Mouse (Mus musculus) kidney, postnatal 10 days (tissue): Measurements from ENCODE around the gene Dclre1b.
"Not testable (repeated sequence)": the region's sequence is repeated elsewhere in the genome, so short reads cannot be mapped to it uniquely, and the experiment has no call there.

Experiments used
- DNase-seq: peaks from one replicate; pipeline ENCODE4 v3.0.0; 2021; ENCODE audit warnings: mixed read lengths

Gene Dclre1b

DNA sequence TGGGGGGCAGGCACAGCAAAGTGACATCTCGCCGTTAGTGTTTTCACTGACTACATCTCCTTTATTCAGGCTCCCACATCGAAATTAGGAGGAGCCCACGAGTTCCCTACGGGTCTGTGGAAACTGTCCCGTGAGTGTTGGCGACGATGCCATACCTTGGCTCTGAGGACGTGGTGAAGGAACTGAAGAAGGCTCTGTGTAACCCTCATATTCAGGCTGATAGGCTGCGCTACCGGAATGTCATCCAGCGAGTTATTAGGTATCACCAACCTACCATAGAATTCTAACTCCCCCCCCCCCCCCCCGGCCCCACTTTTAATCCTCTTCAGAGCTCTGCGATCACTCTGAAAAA is 531 bp upstream of the Dclre1b start:
- no peak for DNase-seq

DNA sequence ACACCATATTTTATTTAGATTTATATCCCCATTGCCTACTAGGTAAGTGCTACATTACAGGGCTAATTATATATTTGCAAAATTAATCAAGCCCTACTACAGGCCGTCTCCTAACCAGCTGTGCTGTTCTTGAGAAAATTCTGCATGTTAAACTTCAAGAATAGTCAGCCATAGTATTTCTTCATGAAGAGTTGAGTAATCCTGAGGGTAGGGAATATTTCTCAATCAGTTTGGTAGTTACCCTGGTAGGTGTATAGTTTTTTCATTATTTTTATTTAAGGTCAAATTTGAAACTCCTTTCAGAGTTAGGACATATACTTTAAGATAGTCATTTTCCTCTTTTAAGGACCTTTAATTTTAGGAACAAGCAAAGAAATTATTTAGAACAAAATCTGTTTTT is 3.6 kb downstream of the Dclre1b start:
- DNase-seq = no peak

GRCm38 (mm10) chr3:103802861-103803260 is 6.4 kb downstream of the Dclre1b start:
- peak; percentile 44 for DNase-seq

DNA sequence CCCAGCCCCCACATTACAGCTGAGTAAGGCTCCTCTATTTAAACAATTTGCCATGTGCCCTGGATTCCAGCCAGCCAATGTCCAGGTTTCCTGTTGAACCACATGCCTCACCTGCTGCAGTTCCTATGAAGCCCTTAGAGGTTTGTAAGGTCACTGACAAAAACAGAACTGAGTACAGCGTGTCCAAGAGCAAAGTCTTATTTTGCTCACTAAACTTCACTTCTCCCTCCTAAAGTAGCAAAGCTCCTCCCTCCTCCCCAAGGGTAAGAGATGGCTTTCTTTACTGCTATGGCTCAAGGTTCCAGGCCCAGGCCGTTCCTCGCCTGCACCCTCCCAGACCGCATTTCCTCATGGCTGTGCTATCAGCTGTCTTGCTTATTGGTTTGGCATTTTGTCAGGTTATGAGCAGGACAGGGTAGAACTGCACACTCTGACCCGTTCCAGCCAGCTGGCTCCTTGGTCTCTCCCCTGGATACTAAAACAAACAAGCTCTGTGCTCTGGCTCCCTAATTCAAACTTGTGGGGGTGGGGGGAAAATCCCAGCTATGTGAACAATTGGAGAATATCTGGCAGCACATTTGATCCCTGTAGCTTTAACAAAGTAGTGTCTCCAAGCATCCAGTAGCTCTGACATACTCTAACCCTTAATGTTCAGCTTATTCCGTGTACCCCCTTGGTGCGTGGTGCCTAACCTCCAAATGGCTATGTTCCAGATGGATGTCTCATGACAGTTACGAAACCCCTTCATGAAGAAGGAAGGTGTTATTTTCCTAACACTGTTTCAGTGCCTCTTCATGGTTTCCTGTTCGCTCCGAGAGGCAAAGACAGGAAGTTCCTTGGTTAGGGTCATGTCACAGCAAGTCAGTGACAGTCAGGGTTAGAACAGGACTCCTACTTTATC is 7.4 kb downstream of the Dclre1b start:
- DNase-seq = peak; percentile 79

- no peak for DNase-seq
These were observed 9.7 kb downstream of the Dclre1b start for GRCm38 (mm10) chr3:103799507-103799906.

GRCm38 (mm10) chr3:103796389-103796788 is 12.9 kb downstream of the Dclre1b start:
- DNase-seq = no peak

- DNase-seq = no peak
These were observed 16.7 kb downstream of the Dclre1b start for GRCm38 (mm10) chr3:103792566-103792965.

- DNase-seq = not testable (repeated sequence)
These were observed 17.2 kb downstream of the Dclre1b start for GRCm38 (mm10) chr3:103792111-103792406.

DNA sequence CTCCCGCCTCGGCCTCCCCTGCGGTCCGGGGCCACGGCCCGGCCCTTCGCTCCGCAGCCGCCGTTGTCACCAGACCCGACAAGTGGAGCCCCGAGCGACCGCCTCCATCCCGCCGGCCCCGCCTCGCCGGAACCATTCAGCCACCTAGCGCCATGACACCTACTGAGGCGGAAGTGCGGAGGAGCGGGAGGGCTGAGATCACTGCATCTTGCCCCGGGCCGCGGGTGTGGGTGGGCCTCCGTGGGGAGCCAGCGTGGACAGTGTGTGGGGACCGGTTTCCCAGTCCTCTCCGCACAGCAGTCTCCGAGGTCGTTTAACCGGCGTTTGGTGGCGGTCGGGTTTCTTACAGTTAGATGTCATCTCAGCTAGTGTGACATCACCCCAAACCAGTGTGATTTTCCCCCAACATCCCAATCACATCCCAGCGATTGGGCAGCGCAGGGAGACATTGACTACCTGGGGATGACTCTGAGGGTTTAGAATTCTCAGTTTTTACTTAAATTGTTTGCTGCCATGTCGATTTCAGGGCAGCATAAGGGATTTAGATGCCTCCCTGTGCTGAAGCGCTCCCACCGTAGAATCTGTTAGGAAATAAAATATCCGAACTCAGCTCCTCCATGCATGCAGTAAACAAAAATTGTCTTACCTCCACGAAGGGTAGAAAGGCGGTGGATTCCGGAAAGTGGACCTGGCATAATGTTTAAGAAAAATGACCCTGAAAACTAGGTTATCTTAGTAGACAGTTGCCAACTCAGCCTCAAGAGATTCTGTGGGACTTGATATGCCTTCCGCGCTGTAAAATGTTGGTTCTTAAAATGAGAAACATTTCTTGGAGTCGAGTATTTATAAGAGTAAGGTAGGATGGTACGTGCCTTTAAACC is 17.8 kb downstream of the Dclre1b start, which contains the start of gene Hipk1:
Hipk1 (minus strand) TSS at position 334 of the 881 bp plus-strand sequence.
- DNase-seq = peak; percentile 96

DNA sequence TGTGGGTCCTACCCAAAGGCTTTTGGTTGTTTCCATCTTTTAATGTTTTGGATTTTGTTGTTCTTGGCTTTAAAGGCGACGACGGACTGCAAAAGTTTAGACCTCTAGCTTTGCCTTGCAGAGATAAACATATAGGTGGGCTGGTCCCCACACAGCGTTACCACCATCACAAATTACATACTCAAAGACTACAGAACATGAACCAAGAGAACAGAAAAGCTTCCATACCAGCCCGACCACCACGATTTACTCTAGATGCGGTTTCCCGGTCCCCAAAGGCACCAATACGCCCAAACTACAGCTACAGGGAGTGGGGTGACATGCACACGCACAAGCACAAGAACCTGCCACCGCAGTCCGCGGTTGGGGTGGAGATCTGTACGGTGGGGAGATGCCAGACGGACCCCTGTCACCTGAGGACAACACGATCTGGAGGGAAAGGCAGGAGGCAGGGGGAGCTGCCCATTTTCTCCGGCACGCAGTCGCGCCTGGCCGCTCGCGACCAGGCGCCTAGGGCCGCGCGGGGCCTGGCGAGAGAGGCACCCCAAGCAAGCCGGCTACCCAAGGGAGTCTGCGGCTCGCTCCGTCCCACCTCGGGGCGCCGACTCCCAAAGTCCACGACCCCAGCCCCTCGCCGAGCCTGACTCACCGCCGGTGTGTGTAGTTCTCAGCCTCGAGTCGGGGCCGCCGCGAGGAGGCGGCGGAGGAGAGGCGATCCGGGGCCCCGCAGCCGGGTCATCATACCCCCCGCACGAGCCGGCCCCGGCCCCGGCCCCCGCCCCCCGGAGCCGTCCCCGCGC is 18.7 kb downstream of the Dclre1b start:
- peak; percentile 60 for DNase-seq

DNA sequence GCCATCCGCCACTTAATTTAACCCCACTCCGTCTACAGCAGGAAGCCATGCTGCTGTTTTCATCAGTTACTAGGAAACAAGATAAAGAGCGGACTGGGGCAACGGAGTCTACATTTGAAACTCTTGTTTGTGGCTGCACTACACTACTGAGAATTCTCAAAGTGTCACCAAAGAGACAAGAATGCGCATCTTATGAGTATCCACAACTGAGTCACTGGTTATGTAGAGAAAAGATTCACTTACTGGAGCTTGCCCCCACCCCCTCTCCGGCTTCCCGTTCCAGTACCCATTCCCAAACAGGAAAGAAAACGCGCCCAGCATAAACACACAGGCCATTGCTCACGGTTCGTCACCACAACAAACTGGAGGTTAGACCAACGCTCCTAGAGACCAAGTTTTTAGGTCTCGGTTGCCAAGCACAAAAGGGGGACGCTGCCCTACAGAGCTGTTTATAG is 19.3 kb downstream of the Dclre1b start:
- peak; percentile 62 for DNase-seq

GRCm38 (mm10) chr3:103789096-103789495 is 20.1 kb downstream of the Dclre1b start:
- DNase-seq = no peak

DNA sequence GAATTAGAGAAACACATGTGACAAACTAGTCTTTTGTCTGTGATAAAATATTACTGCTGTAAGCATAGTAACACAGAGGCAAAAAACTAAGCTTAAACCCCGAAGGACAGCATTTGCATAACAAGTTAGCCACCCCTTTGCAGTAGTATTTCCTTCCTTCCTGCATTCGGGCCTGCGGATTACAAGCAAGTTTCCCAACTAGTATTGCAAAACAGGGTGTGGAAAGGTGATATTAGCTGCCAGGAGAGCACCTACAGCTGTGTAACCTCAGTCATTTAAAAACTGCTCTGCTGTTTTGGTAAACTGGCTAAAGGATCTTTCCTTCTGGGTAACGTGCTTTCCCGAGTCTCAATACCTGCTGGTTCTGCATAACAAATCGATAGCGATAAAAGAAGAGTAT is 22.0 kb downstream of the Dclre1b start:
- no peak for DNase-seq

DNA sequence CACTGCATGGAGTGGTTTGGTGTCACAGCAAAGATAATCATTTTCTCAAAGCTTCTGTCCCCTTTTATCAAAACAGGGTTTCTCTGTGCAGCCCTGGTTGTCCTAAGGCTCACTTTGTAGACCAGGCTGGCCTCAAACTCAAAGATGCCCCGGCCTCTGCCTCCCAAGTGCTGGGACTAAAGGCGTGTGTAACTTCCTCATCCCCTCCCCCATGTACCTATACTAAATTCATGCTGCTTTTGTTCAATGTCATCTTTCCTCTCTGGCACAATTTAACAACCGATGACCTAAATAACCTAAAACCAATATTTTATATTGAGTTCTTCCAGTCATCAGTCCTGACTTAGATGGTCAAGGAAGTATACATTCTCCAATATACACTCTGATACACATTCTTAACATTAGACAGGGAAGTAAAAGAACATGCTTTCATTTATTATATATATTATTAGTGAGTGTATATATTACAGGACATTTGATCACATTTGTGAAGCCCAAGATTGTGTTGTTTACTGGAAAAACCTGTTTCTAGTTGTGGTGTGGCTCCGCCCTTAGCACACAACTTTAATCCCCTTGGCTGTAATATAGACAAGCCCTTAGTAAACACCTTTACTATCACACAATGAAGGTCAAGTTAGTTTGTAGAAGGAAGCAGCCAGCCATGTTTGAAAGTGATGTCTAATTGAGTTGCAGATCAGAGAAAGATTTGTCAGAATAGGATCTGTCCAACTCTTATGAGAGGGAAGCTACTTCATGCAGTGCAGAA is 26.2 kb downstream of the Dclre1b start:
- DNase-seq = no peak

DNA sequence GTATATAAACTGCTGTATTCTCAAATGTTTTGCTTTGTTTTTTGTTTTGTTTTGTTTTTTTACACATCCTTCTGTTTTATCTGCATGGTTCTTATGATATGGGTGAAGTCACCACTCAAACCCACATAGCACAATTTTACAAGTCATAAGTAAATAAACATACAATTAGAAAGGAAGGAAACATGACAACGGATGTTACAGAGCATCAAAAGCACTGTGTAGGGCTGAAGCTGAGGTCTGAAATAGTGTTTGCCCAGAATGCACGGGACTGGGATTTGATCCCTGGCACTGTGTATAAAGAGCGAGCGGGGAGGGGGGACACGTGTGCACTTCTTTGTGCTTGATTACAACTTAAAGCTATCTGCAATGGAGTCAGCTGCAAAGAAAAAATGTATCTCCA is 28.5 kb downstream of the Dclre1b start:
- DNase-seq = no peak

DNA sequence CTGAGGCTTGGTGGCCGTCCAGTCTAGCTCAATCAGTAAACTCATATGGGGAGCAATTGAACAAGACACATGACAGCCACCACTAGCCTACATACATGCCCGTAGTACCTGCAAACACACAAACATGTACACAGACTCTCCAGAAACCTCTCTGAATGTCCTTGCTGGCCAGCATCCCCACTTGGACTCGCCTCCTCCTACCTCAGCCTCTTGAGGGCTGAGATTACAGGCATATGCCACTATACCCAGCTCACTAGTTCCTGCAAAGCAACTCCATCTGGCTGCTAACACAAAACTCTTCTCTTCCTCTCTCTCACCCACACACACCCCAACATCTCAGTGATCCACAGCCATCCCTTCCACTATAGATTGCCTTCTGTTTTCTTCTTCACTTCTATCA is 29.0 kb downstream of the Dclre1b start:
- no peak for DNase-seq

- no peak for DNase-seq
These were observed 30.1 kb downstream of the Dclre1b start for GRCm38 (mm10) chr3:103779183-103779582.

DNA sequence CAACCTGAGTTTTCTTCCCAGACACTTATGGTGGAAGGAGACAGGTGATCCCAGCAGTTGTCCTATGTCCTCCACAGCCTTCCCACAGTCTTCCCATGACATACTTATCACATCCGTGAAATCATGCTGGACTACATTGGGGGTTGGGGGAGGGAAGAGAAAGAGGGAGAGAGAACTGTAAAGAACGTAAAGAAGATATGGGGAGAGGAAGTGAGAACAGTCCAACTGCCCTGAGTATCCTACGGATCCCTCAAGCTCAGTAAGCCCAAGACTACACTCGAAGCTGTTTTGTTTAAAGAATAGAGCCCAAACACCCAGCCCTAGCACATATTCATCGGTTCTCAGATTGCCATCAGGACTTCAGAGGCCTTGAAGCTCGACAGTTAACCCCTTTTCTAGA is 30.6 kb downstream of the Dclre1b start:
- DNase-seq = no peak

DNA sequence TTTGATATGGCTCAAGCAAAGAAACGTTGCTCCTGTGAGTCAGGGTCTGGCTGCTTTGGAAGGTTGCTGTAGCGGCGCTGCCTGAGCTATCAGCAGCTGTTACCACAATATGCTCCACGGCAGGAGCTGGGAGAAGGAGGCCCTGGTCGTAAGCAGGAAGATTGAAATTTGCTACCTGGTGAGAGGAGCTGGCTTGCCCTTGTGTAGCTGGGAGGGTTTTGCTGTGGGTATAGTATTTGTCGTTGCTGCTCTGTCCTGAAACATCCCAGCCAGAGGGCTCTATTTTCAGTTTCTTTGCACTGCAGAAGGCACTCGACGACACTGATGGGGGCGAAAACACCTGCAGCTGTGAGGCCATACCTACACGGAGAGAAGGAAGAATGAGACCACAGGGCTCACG is 31.3 kb downstream of the Dclre1b start:
- DNase-seq = no peak

- no peak for DNase-seq
These were observed 35.2 kb downstream of the Dclre1b start for GRCm38 (mm10) chr3:103774009-103774408.

- no peak for DNase-seq
These were observed 35.7 kb downstream of the Dclre1b start for GRCm38 (mm10) chr3:103773508-103773907.

DNA sequence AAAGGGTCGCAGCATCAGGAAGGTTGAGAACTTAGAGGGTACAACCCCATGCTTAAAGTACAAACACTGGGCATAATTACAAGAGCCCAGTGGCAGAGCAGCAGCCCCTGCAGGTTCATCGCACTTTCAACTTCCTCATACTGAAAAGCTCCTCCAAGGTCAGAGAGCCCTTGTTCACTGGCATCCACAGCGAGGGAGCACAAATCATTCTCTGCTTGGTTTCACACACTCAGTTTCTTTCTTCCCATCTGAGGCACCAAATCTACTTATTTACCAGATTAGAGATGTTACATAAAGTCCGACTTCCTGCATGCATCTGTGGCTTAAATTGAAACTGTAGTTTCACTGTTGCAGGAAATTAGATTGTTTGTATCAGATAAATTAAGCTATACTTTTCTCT is 36.4 kb downstream of the Dclre1b start:
- peak; percentile 40 for DNase-seq
